ENCODE assay signal across 24 mouse cellular contexts in the genomic region with DNA sequence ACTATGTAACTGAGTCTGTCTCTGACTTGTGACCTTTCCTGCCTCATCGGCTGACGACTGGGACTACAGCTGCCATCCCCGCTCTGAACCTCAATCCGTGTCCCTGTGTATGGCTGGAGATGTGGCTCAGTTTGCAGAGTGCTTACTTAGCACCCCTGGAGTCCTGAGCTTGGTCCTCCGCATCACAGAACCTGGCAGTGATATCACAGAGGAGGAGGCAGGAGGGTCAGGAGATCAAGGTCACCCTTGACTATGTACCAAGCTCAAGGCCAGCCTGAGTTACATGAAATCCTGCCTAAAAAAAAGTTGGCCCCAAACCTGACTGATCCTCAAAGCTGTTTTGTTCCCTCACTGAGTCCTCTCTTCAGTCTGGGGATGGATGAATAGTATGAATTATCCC. TPM values are rescaled to one million over a fixed set of nuclear protein-coding genes. Genes with fewer than 3 reads are reported as not detected.
DNase-seq lines count a peak whose midpoint lies in the region; ATAC-seq and TF ChIP-seq lines count a peak whose summit lies in the region.
"Had no signal": no experiment of that assay in that cellular context is flagged by ENCODE, and none has a peak within 500 bp of the region (broad histone marks: within the 10 kb centered on the region; RNA-seq: fewer than 3 reads in every experiment).

No protein-coding gene starts in this region.

- peaks cover 5% of the 10 kb centered on the region for H3K27me3 ChIP-seq in liver, postnatal 0 days (ENCODE audit: insufficient read depth, low read length)

- no peak overlapping the region for H3K4me3 ChIP-seq in gastrocnemius, adult 2 months
- no peak overlapping the region for H3K4me3 ChIP-seq in liver, postnatal 0 days (ENCODE audit: low read depth, low read length)
- H3K4me3 ChIP-seq: embryonic facial prominence, embryonic 15.5 days; erythroblast, embryonic 14.5 days; forebrain, embryonic 10.5 days; heart, embryonic 15.5 days; hindbrain, embryonic 10.5 days; intestine, embryonic 15.5 days had no signal

- TF ChIP-seq CTCF in gastrocnemius, adult 2 months (IDR thresholded peaks at IDR 0.05), result no peak
- no peak for TF ChIP-seq CTCF in liver, postnatal 0 days (IDR thresholded peaks at IDR 0.05; ENCODE audit: low read depth)

- whole genome bisulfite sequencing in liver, postnatal 0 days (ENCODE audit: insufficient replicate concordance), result 62% methylated on average over 5 of the region's 5 CpGs

- H3K4me1 ChIP-seq in liver, postnatal 0 days (ENCODE audit: insufficient read depth), result peaks cover 1% of the 10 kb centered on the region; the same call in 1 of the 2 replicates

- intact Hi-C loops in gastrocnemius, adult 2 months (cut with DNase I), result loop anchor here (2.0 to 10.0 kb wide), 3 partner anchors 21 to 115 kb away; a partner anchor contains a TSS
- intact Hi-C loops in gastrocnemius, postnatal 36 days (cut with DNase I), result no loop called here

- H3K27ac ChIP-seq in gastrocnemius, adult 2 months, result peak overlapping the region; percentile 99
- H3K27ac ChIP-seq in liver, postnatal 0 days (ENCODE audit: low read depth), result peak overlapping the region; percentile 91
- H3K27ac ChIP-seq: embryonic facial prominence, embryonic 15.5 days; forebrain, embryonic 10.5 days; heart, embryonic 15.5 days; hindbrain, embryonic 10.5 days; hindbrain, embryonic 14.5 days; intestine, embryonic 15.5 days had no signal

- no peaks in the 10 kb centered on the region for H3K9me3 ChIP-seq in liver, postnatal 0 days (ENCODE audit: low read length)
- H3K9me3 ChIP-seq: embryonic facial prominence, embryonic 15.5 days; forebrain, embryonic 10.5 days; heart, embryonic 15.5 days; hindbrain, embryonic 10.5 days; intestine, embryonic 15.5 days had no signal

- no peak for ATAC-seq in liver, postnatal 0 days
- ATAC-seq: CD4-positive, CD25-positive, alpha-beta regulatory T cell, adult 4 months; forebrain, embryonic 14.5 days; intestine, embryonic 15.5 days had no signal

- no peak overlapping the region for H3K9ac ChIP-seq in liver, postnatal 0 days (replicated peaks)
- H3K9ac ChIP-seq: embryonic facial prominence, embryonic 15.5 days; heart, embryonic 15.5 days; hindbrain, embryonic 14.5 days; intestine, embryonic 15.5 days had no signal

- no peak overlapping the region for H3K4me2 ChIP-seq in liver, postnatal 0 days (ENCODE audit: low read depth, low read length)
- H3K4me2 ChIP-seq: embryonic facial prominence, embryonic 15.5 days; heart, embryonic 11.5 days; heart, embryonic 15.5 days; hindbrain, embryonic 14.5 days; intestine, embryonic 15.5 days had no signal

- no peaks in the 10 kb centered on the region for H3K36me3 ChIP-seq in liver, postnatal 0 days (replicated peaks; ENCODE audit: insufficient read depth, low read length)
- H3K36me3 ChIP-seq: embryonic facial prominence, embryonic 15.5 days; forebrain, embryonic 10.5 days; G1E; heart, embryonic 15.5 days; hindbrain, embryonic 10.5 days; intestine, embryonic 15.5 days had no signal

- no peak for TF ChIP-seq EP300 in liver, postnatal 0 days (IDR thresholded peaks at IDR 0.05; ENCODE audit: low read depth)

- DNase-seq in adrenal gland, adult (ENCODE audit: inconsistent age in 2 of 2, low spot score in 1 of 2), result peak; percentile 67 to 76
- DNase-seq in adrenal gland, postnatal 4 days (ENCODE audit: low spot score in 2 of 2), result no peak
- DNase-seq in gastrocnemius, adult 2 months, result peak; percentile 44
- DNase-seq in gastrocnemius, postnatal 36 days, result no peak
- no peak for DNase-seq in liver, postnatal 0 days
- no peak for DNase-seq in liver
- no peak for DNase-seq in right cerebral cortex, postnatal 14 days
- DNase-seq: B cell, adult 2 months; cerebellum, adult 18-20 months; cerebellum, postnatal 10 days; embryo, embryonic 11 days; heart, adult 18-20 months had no signal

RNA-seq across cellular contexts. Expression of a gene that starts 0.7 kb away (rescaled TPM):
- 100 to 1,000 TPM; 141 to 173 TPM for total RNA-seq in adrenal gland, postnatal 4 days (2021)
- total RNA-seq in gastrocnemius, adult 2 months (2021), result 1,000 to 10,000 TPM in 1 of 2 experiments, 100 to 1,000 TPM in 1; 944 to 1,010 TPM
- 1,000 to 10,000 TPM in 1 of 2 experiments, 100 to 1,000 TPM in 1; 991 to 1,156 TPM for total RNA-seq in gastrocnemius, postnatal 36 days (2021)
- polyA plus RNA-seq in liver, postnatal 0 days (2015; fragmentation: Nextera tagmentation; extraction: Ambion mirVana), result 300 and 302 TPM in 2 replicates
- total RNA-seq: G1E had no signal
- polyA plus RNA-seq: CD4-positive, CD25-positive, alpha-beta regulatory T cell, adult 4 months; G1E had no signal

RNA-seq across cellular contexts. Expression of a gene that starts 1.4 kb away (rescaled TPM):
- total RNA-seq in adrenal gland, postnatal 4 days (2021), result 1 to 10 TPM; 6.8 to 6.9 TPM
- total RNA-seq in gastrocnemius, adult 2 months (2021), result 1 to 10 TPM; 2.4 to 3.3 TPM
- total RNA-seq in gastrocnemius, postnatal 36 days (2021), result 1 to 10 TPM; 2.5 to 4.4 TPM
- polyA plus RNA-seq in liver, postnatal 0 days (2015; fragmentation: Nextera tagmentation; extraction: Ambion mirVana), result 0.11 TPM in 1 of 2 replicates, not detected in the other
- total RNA-seq: common myeloid progenitor, adult 5-6 weeks had no signal
- polyA plus RNA-seq: CD4-positive, CD25-positive, alpha-beta regulatory T cell, adult 4 months; erythroblast, embryonic 14.5 days; G1E had no signal

RNA-seq across cellular contexts. Expression of a gene that starts 6.5 kb away (rescaled TPM):
- total RNA-seq in adrenal gland, postnatal 4 days (2021), result 10 to 100 TPM in 1 of 2 experiments, 1 to 10 TPM in 1; 8.9 to 13.3 TPM
- 1 to 10 TPM; 1.4 to 1.6 TPM for total RNA-seq in gastrocnemius, adult 2 months (2021)
- 1 to 10 TPM; 1.7 to 1.8 TPM for total RNA-seq in gastrocnemius, postnatal 36 days (2021)
- polyA plus RNA-seq in liver, postnatal 0 days (2015; fragmentation: Nextera tagmentation; extraction: Ambion mirVana), result 0.16 TPM in 1 of 2 replicates, not detected in the other
- total RNA-seq: common myeloid progenitor, adult 5-6 weeks; G1E had no signal
- polyA plus RNA-seq: CD4-positive, CD25-positive, alpha-beta regulatory T cell, adult 4 months; erythroblast, embryonic 14.5 days; G1E had no signal

RNA-seq across cellular contexts. Expression of a gene that starts 15.4 kb away (rescaled TPM):
- total RNA-seq in adrenal gland, postnatal 4 days (2021), result 10 to 100 TPM; 30.0 to 31.2 TPM
- total RNA-seq in gastrocnemius, adult 2 months (2021), result 10 to 100 TPM in 1 of 2 experiments, 1 to 10 TPM in 1; 8.3 to 13.8 TPM
- 10 to 100 TPM in 1 of 2 experiments, 1 to 10 TPM in 1; 9.6 to 11.3 TPM for total RNA-seq in gastrocnemius, postnatal 36 days (2021)
- polyA plus RNA-seq in liver, postnatal 0 days (2015; fragmentation: Nextera tagmentation; extraction: Ambion mirVana), result 25.8 and 29.4 TPM in 2 replicates

RNA-seq across cellular contexts. Expression of a gene that starts 18.8 kb away (rescaled TPM):
- 1 to 10 TPM; 2.0 to 5.9 TPM for total RNA-seq in adrenal gland, postnatal 4 days (2021)
- total RNA-seq in gastrocnemius, adult 2 months (2021), result 1 to 10 TPM; 1.2 to 1.4 TPM
- total RNA-seq in gastrocnemius, postnatal 36 days (2021), result under 1 TPM; 0.77 to 0.96 TPM
- 3.4 TPM in 2 replicates for polyA plus RNA-seq in liver, postnatal 0 days (2015; fragmentation: Nextera tagmentation; extraction: Ambion mirVana)
- total RNA-seq: common myeloid progenitor, adult 5-6 weeks had no signal
- polyA plus RNA-seq: erythroblast, embryonic 14.5 days; forebrain, embryonic 14.5 days; G1E had no signal

Comparison
In these comparisons a context has a peak if more than half of its experiments do, and no peak if none do; other contexts are left out.
1. DNase-seq: peak in adrenal gland, adult (2 of 2) and gastrocnemius, adult 2 months (single experiment); none in adrenal gland, postnatal 4 days (0 of 2), gastrocnemius, postnatal 36 days (0 of 2), liver, postnatal 0 days (single experiment), liver (single experiment) and right cerebral cortex, postnatal 14 days (single experiment).
2. RNA of a gene that starts 0.7 kb away (total RNA-seq): 991 to 1,156 TPM in gastrocnemius, postnatal 36 days and 944 to 1,010 TPM in gastrocnemius, adult 2 months; 141 to 173 TPM in adrenal gland, postnatal 4 days; every median in the first group is over 4 times any median in the second.